Mouse (Mus musculus): Measurements from ENCODE around the gene Olfr469.

DNA sequence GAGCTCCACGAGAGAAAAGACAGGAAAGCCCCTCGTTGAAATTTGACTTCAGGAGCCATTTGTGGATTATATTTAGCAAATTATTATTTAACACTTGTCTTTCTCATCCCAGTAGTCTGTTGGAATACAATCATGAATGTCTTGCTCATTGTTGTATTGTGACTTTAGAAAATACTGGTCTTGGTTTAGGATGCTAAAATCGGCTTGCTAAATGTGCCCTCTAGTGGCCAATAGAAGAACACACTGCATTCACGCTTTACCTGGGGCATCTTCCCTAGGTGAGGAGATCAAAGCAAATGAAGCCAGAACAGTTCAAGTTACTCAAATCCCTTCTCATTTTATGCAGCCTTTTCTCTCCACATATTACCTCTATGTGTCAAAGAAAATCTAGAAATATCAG lies 45.7 kb downstream of the Olfr469 start:
- TF ChIP-seq POLR2A (IDR thresholded peaks at IDR 0.05; ENCODE audit: extremely low read depth, insufficient read depth, low read length), result no peak
- peak; percentile 55; the same call in 1 of the 2 replicates for TF ChIP-seq CTCF (IDR thresholded peaks at IDR 0.05; ENCODE audit: extremely low read depth, insufficient read depth, low read length)

Data from cortical plate, adult 2 months (tissue).